Mouse (Mus musculus): ENCODE results near the gene Asb2.

- TF ChIP-seq CTCF (IDR thresholded peaks at IDR 0.05; ENCODE audit: low read depth) (no peak), EP300 (IDR thresholded peaks at IDR 0.05; ENCODE audit: low read depth) (no peak)
Observed at GRCm38 (mm10) chr12:103356415-103356748, 581 bp upstream of the Asb2 start.
